Mouse (Mus musculus): ENCODE results near the gene Lrrc75b. TPM values are rescaled to one million over a fixed set of nuclear protein-coding genes. Genes with fewer than 3 reads are reported as not detected.

The Lrrc75b gene
- polyA plus RNA-seq (2012; fragmentation: generic; extraction: Trizol): 10 to 100 TPM in 1 of 2 experiments, 1 to 10 TPM in 1; 3.5 to 32.0 TPM

GRCm38 (mm10) chr10:75559676-75560548 lies at the start of gene Lrrc75b:
Lrrc75b (minus strand) TSS chr10:75560330.

GRCm38 (mm10) chr10:75589129-75589528 lies 29.0 kb upstream of the Lrrc75b start, which contains the start of gene Ggt5:
Ggt5 (plus strand) TSS chr10:75589340.

GRCm38 (mm10) chr10:75561071-75561654 lies 1.0 kb upstream of the Lrrc75b start, which contains the start of gene Ggt1:
Ggt1 (plus strand) TSS chr10:75561604.

GRCm38 (mm10) chr10:75517758-75518143 lies 42.4 kb downstream of the Lrrc75b start, which contains the start of gene Gucd1:
Gucd1 (minus strand) TSS chr10:75517972.

GRCm38 (mm10) chr10:75517073-75517757 lies 42.9 kb downstream of the Lrrc75b start, which contains the start of gene Snrpd3:
Snrpd3 (plus strand) TSS chr10:75517551.

Other genes with a start within 250 kb of the Lrrc75b start
- under 1 TPM; 0.01 to 0.02 TPM for gene Adora2a, start 243.5 kb downstream of the Lrrc75b start, polyA plus RNA-seq (2012; fragmentation: generic; extraction: Trizol)
- not detected for gene Upb1, start 159.2 kb downstream of the Lrrc75b start, polyA plus RNA-seq (2012; fragmentation: generic; extraction: Trizol)
- 100 to 1,000 TPM in 1 of 2 experiments, 10 to 100 TPM in 1; 93.6 to 181 TPM for gene Snrpd3, start 42.8 kb downstream of the Lrrc75b start, polyA plus RNA-seq (2012; fragmentation: generic; extraction: Trizol)
- 10 to 100 TPM in 1 of 2 experiments, 1 to 10 TPM in 1; 5.3 to 18.5 TPM for gene Gucd1, start 42.4 kb downstream of the Lrrc75b start, polyA plus RNA-seq (2012; fragmentation: generic; extraction: Trizol)
- 1 to 10 TPM in 1 of 2 experiments, under 1 TPM in 1; 0.19 to 1.8 TPM for gene Ggt1, start 1.3 kb upstream of the Lrrc75b start, polyA plus RNA-seq (2012; fragmentation: generic; extraction: Trizol)
- gene Ggt5, start 29.0 kb upstream of the Lrrc75b start, polyA plus RNA-seq (2012; fragmentation: generic; extraction: Trizol): 1 to 10 TPM in 1 of 2 experiments, under 1 TPM in 1; 0.02 to 2.8 TPM
- 1 to 10 TPM in 1 of 2 experiments, under 1 TPM in 1; 0.04 to 8.0 TPM for gene Susd2, start 83.7 kb upstream of the Lrrc75b start, polyA plus RNA-seq (2012; fragmentation: generic; extraction: Trizol)
- 10 to 100 TPM; 10.8 to 44.7 TPM for gene Cabin1, start 204.0 kb upstream of the Lrrc75b start, polyA plus RNA-seq (2012; fragmentation: generic; extraction: Trizol)
- gene Ddt, start 213.1 kb upstream of the Lrrc75b start, polyA plus RNA-seq (2012; fragmentation: generic; extraction: Trizol): 10 to 100 TPM; 42.5 to 79.9 TPM
- gene Gm20441, start 220.6 kb upstream of the Lrrc75b start, polyA plus RNA-seq (2012; fragmentation: generic; extraction: Trizol): not detected
- 1 to 10 TPM in 1 of 2 experiments, under 1 TPM in 1; 0.42 to 3.1 TPM for gene Gstt3, start 221.1 kb upstream of the Lrrc75b start, polyA plus RNA-seq (2012; fragmentation: generic; extraction: Trizol)
- gene Gstt1, start 238.3 kb upstream of the Lrrc75b start, polyA plus RNA-seq (2012; fragmentation: generic; extraction: Trizol): 10 to 100 TPM in 1 of 2 experiments, 1 to 10 TPM in 1; 6.2 to 43.9 TPM